Mouse (Mus musculus) T-helper 2 cell (primary cell): Measurements from ENCODE around the gene Sbf2.

Experiments used
- in situ Hi-C: fragments of 300-600 bp; cut with MboI, MseI; formaldehyde crosslinking; loops from one replicate; pipeline ENCODE4 v1.15.1; 2025; ENCODE audit warnings: high pct_unique_total_duplicates

Sbf2 gene

GRCm38 (mm10) chr7:110283484-110284275 is 331.0 kb downstream of the Sbf2 start:
- in situ Hi-C loops, result no loop called here

- in situ Hi-C loops, result no loop called here
These were observed 331.9 kb downstream of the Sbf2 start for GRCm38 (mm10) chr7:110282797-110283196.

GRCm38 (mm10) chr7:110281435-110282256 is 333.1 kb downstream of the Sbf2 start:
- in situ Hi-C loops, result no loop called here

GRCm38 (mm10) chr7:110279183-110279582 is 335.5 kb downstream of the Sbf2 start:
- in situ Hi-C loops, result no loop called here

- in situ Hi-C loops, result no loop called here
These were observed 336.9 kb downstream of the Sbf2 start for GRCm38 (mm10) chr7:110277734-110278245.

- in situ Hi-C loops, result loop anchor here (5.0 kb wide), 1 partner anchor 105 kb away; no protein-coding TSS in a partner anchor
These were observed 342.3 kb downstream of the Sbf2 start for GRCm38 (mm10) chr7:110272434-110272833.

GRCm38 (mm10) chr7:110271814-110272213 is 342.9 kb downstream of the Sbf2 start:
- in situ Hi-C loops, result loop anchor here (5.0 kb wide), 1 partner anchor 105 kb away; no protein-coding TSS in a partner anchor

- in situ Hi-C loops, result loop anchor here (5.0 kb wide), 1 partner anchor 103 kb away; no protein-coding TSS in a partner anchor
These were observed 344.3 kb downstream of the Sbf2 start for GRCm38 (mm10) chr7:110270455-110270854.

- in situ Hi-C loops, result loop anchor here (5.0 kb wide), 1 partner anchor 102 kb away; no protein-coding TSS in a partner anchor
These were observed 344.9 kb downstream of the Sbf2 start for GRCm38 (mm10) chr7:110269777-110270176.

GRCm38 (mm10) chr7:110268511-110268910 is 346.2 kb downstream of the Sbf2 start:
- in situ Hi-C loops, result no loop called here

GRCm38 (mm10) chr7:110267994-110268393 is 346.7 kb downstream of the Sbf2 start:
- in situ Hi-C loops, result no loop called here

- in situ Hi-C loops, result no loop called here
These were observed 347.7 kb downstream of the Sbf2 start for GRCm38 (mm10) chr7:110267014-110267413.

- in situ Hi-C loops, result no loop called here
These were observed 348.9 kb downstream of the Sbf2 start for GRCm38 (mm10) chr7:110265796-110266195.

- in situ Hi-C loops, result no loop called here
These were observed 351.2 kb downstream of the Sbf2 start for GRCm38 (mm10) chr7:110263474-110263873.

- in situ Hi-C loops, result no loop called here
These were observed 352.1 kb downstream of the Sbf2 start for GRCm38 (mm10) chr7:110262661-110263060.

- in situ Hi-C loops, result no loop called here
These were observed 352.9 kb downstream of the Sbf2 start for GRCm38 (mm10) chr7:110261807-110262206.

- in situ Hi-C loops, result no loop called here
These were observed 354.6 kb downstream of the Sbf2 start for GRCm38 (mm10) chr7:110259966-110260711.

- in situ Hi-C loops, result no loop called here
These were observed 356.3 kb downstream of the Sbf2 start for GRCm38 (mm10) chr7:110258196-110258950.
